Mouse (Mus musculus) intestine, embryonic 14.5 days (tissue): ENCODE results near the gene Rcl1. TPM values are rescaled to one million over a fixed set of nuclear protein-coding genes. Genes with fewer than 3 reads are reported as not detected.

Experiments used
- microRNA counts: library from miRNA; unstranded; fragments of <30 nt; microRNA quantifications from one replicate; lab custom pipeline; 2016
- microRNA-seq: library from miRNA; unstranded; fragments of <30 nt; microRNA quantifications from one replicate; pipeline ENCODE4, GENCODE M21; 2016
- polyA plus RNA-seq: library from polyadenylated mRNA; unstranded; fragments of >200 nt; fragmentation: Nextera tagmentation; extraction: Ambion mirVana; gene quantifications from 2 replicates; pipeline ENCODE4 v1.2.1, GENCODE M21; 2014

Rcl1 gene
- polyA plus RNA-seq, 1 experiment from 2014 or later: 77.2 TPM

MicroRNAs within 50 kb of the gene (microRNA counts, 519-probe panel; counts per million panel counts)
- 3,789 counts per million, percentile 54 among the panel's probes with 10 or more counts for microRNA mmu-miR-101b (lab: Ali Mortazavi, UCI)

Small RNAs within 50 kb of the gene (microRNA-seq; reads per million reads assigned to microRNA genes)
- gene Mir101b: 2,700 reads per million, percentile 86 among the genes with 10 or more reads in this experiment

Other genes with a start within 250 kb of the Rcl1 start
- 10.1 and 13.5 TPM in 2 replicates for gene Plpp6, start 137.4 kb upstream of the Rcl1 start, polyA plus RNA-seq
- 0.23 and 0.56 TPM in 2 replicates for gene 4430402I18Rik, start 133.6 kb upstream of the Rcl1 start, polyA plus RNA-seq
- gene Cdc37l1, start 111.0 kb upstream of the Rcl1 start, polyA plus RNA-seq: 42.9 and 46.7 TPM in 2 replicates
- 86.5 and 88.3 TPM in 2 replicates for gene Ak3, start 53.4 kb upstream of the Rcl1 start, polyA plus RNA-seq
- gene Jak2, start 150.5 kb downstream of the Rcl1 start, polyA plus RNA-seq: 10.6 and 11.6 TPM in 2 replicates
- 7.9 and 8.4 TPM in 2 replicates for gene Insl6, start 224.0 kb downstream of the Rcl1 start, polyA plus RNA-seq
- 0.51 and 0.53 TPM in 2 replicates for gene Rln1, start 233.3 kb downstream of the Rcl1 start, polyA plus RNA-seq